Mouse (Mus musculus) E14TG2a.4 (cell line): ENCODE measurements around the gene Rab8b.

Experiments used
- CTCF ChIP-seq: conservative IDR thresholded peaks from 2 replicates; pipeline ENCODE4 v1.5.1; 2014; ENCODE audit warnings: low read length
- NANOG ChIP-seq: IDR thresholded peaks from 2 replicates; pipeline ENCODE4 v1.6.1; 2014; ENCODE audit warnings: borderline replicate concordance, low read length, mixed read lengths
- POU5F1 ChIP-seq: IDR thresholded peaks from 2 replicates; pipeline ENCODE4 v1.6.1; 2014; ENCODE audit warnings: low read length, borderline replicate concordance

DNA sequence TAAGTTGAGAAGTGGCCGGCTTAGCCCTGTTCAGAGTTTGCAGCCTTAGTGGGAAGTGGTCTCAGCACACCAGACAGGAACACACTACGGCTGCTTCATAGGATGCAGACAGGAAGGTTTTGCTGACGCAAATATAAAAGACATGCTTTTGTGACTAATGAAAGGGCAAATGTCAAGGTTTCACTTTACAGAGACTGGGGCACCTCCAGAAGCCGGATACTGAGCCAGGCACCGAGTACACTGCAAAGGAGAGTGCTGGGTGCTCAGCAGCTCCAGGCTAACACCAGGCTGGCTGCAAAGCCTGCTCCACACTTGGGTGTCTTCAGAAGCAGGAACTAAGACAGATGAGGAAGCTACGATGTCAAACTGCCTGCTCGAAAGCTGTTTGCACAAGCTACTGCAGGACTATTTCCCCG, 37.1 kb downstream of the Rab8b start:
- TF ChIP-seq NANOG (no peak), POU5F1 (no peak), CTCF (no peak)
